Mouse (Mus musculus) CH12.LX (cell line): ENCODE measurements around the gene Cep41. TPM values are rescaled to one million over a fixed set of nuclear protein-coding genes. Genes with fewer than 3 reads are reported as not detected.

Experiments
- DNase-seq: peaks from one replicate; pipeline ENCODE4 v3.0.0-alpha.2; 2013; ENCODE audit errors: extremely low read depth
- H3K27ac ChIP-seq: 2 replicates; pipeline ENCODE4 v1.5.1; 2012; ENCODE audit warnings: low read depth, mild to moderate bottlenecking, control low read depth, moderate library complexity; ENCODE audit not compliant: insufficient read depth
- H3K27me3 ChIP-seq: replicated peaks from 2 replicates; pipeline ENCODE3; 2012; ENCODE audit warnings: inconsistent platforms
- H3K36me3 ChIP-seq, 2 experiments: replicated peaks in 1 of 2; 2 replicates each; pipeline versions ENCODE3 to v1.6.1; 2012; ENCODE audit warnings: inconsistent platforms in 1 of 2, low read length in 1 of 2, mild to moderate bottlenecking in 1 of 2, mixed read lengths in 1 of 2, moderate library complexity in 1 of 2; ENCODE audit not compliant: control insufficient read depth in 1 of 2, insufficient read depth in 1 of 2
- H3K4me1 ChIP-seq, 2 experiments: 2 replicates each; pipeline ENCODE4 v1.6.1; 2012; ENCODE audit warnings: inconsistent platforms in 1 of 2, moderate library complexity in 1 of 2; ENCODE audit not compliant: insufficient read depth in 2 of 2, control insufficient read depth in 1 of 2
- H3K4me2 ChIP-seq: 2 replicates; pipeline ENCODE4 v1.6.1; 2012; ENCODE audit warnings: low read depth, mild to moderate bottlenecking, control low read depth; ENCODE audit not compliant: poor library complexity, insufficient read depth, severe bottlenecking
- H3K4me3 ChIP-seq, 3 experiments: fragments of 150-350 bp in 1 of 3; sonication (generic) in 1 of 3; replicated peaks in 1 of 3; 2 replicates each; pipeline versions ENCODE3 to v1.5.1; 2011 to 2012; ENCODE audit warnings: low read depth in 2 of 3, low read length in 2 of 3, mild to moderate bottlenecking in 2 of 3, moderate library complexity in 2 of 3, control low read depth in 1 of 3, improper control_type of control experiment in 1 of 3, inconsistent platforms in 1 of 3, mixed read lengths in 1 of 3; ENCODE audit not compliant: poor library complexity in 1 of 3
- H3K79me2 ChIP-seq: replicated peaks from 2 replicates; pipeline ENCODE4 v1.6.1; 2012; ENCODE audit warnings: mild to moderate bottlenecking, moderate library complexity; ENCODE audit not compliant: control insufficient read depth, poor library complexity, insufficient read depth, severe bottlenecking; ENCODE audit errors: extremely low read depth
- H3K9ac ChIP-seq: 2 replicates; pipeline ENCODE4 v1.6.1; 2012; ENCODE audit warnings: low read depth, mild to moderate bottlenecking, control low read depth, moderate library complexity; ENCODE audit not compliant: insufficient read depth
- H3K9me3 ChIP-seq: replicated peaks from 2 replicates; pipeline ENCODE3; 2012; ENCODE audit warnings: low read length, inconsistent platforms, mixed read lengths
- USF2 ChIP-seq: conservative IDR thresholded peaks from 2 replicates; pipeline ENCODE4 v1.6.1; 2011; ENCODE audit warnings: low read depth, low read length, improper control_type of control experiment
- dilution Hi-C: fragments of 300-500 bp; cut with MboI; formaldehyde crosslinking; loops from 2 replicates; pipeline ENCODE4 v1.14.3; 2020; ENCODE audit warnings: low sequenced_read_pairs; ENCODE audit not compliant: extremely low pct_unique_long_range_greater_than_20kb, extremely low pct_ligation_motif_present
- in situ Hi-C: fragments of 300-500 bp; cut with MboI; formaldehyde crosslinking; loops from 3 replicates; pipeline ENCODE4 v1.14.3; 2019; ENCODE audit warnings: low sequenced_read_pairs, low pct_ligation_motif_present, low pct_unique_long_range_greater_than_20kb, mixed read lengths
- polyA plus RNA-seq: library from polyadenylated mRNA; unstranded; fragments of >175 nt; gene quantifications from 2 replicates; pipeline ENCODE4 v1.2.1, GENCODE M21; 2012; ENCODE audit warnings: low read depth; ENCODE audit not compliant: insufficient read length
- total RNA-seq, 2 experiments: library from RNA; depleted of rRNA; stranded (reverse); fragments of 300-350 nt in 1 of 2; fragments of >200 nt in 1 of 2; gene quantifications; 2 replicates each; pipeline ENCODE4 v1.2.3; 2012 to 2014

Cep41 gene
- total and polyA plus RNA-seq, 3 experiments: 4.2 to 11.4 (median 8.7) TPM

- DNase-seq: no peak
- in situ Hi-C loops (no loop called here), dilution Hi-C loops (no loop called here)
- Histone ChIP-seq H3K9ac (no peak overlapping the region), H3K27ac (no peak overlapping the region), H3K9me3 (no peaks in the 10 kb centered on the region), H3K4me2 (no peak overlapping the region), H3K4me1 (no peaks in the 10 kb centered on the region), H3K4me3 (no peak overlapping the region), H3K79me2 (no peaks in the 10 kb centered on the region), H3K36me3 (no peaks in the 10 kb centered on the region), H3K27me3 (no peaks in the 10 kb centered on the region)
- no peak for TF ChIP-seq USF2
These were observed 89.1 kb downstream of the Cep41 start for GRCm38 (mm10) chr6:30604342-30604867.

Other genes with a start within 250 kb of the Cep41 start
- 25.1 and 27.1 TPM in 2 replicates for gene Tmem209, start 184.0 kb downstream of the Cep41 start, total RNA-seq (2012; rRNA removed)
- 46.5 and 53.3 TPM in 2 replicates for gene Tmem209, start 184.0 kb downstream of the Cep41 start, total RNA-seq (2014; rRNA removed)
- 53.2 and 59.2 TPM in 2 replicates for gene Tmem209, start 184.0 kb downstream of the Cep41 start, polyA plus RNA-seq
- gene Ssmem1, start 183.9 kb downstream of the Cep41 start, total RNA-seq (2012; rRNA removed): 0.17 and 0.34 TPM in 2 replicates
- 0.23 and 0.34 TPM in 2 replicates for gene Ssmem1, start 183.9 kb downstream of the Cep41 start, total RNA-seq (2014; rRNA removed)
- gene Ssmem1, start 183.9 kb downstream of the Cep41 start, polyA plus RNA-seq: not detected in 2 replicates
- not detected in 2 replicates for gene Cpa2, start 152.2 kb downstream of the Cep41 start, total RNA-seq (2012; rRNA removed)
- gene Cpa2, start 152.2 kb downstream of the Cep41 start, total RNA-seq (2014; rRNA removed): not detected in 2 replicates
- not detected in 2 replicates for gene Cpa2, start 152.2 kb downstream of the Cep41 start, polyA plus RNA-seq
- not detected in 2 replicates for gene Cpa4, start 125.4 kb downstream of the Cep41 start, total RNA-seq (2012; rRNA removed)
- gene Cpa4, start 125.4 kb downstream of the Cep41 start, total RNA-seq (2014; rRNA removed): not detected in 2 replicates
- not detected in 2 replicates for gene Cpa4, start 125.4 kb downstream of the Cep41 start, polyA plus RNA-seq
- not detected in 2 replicates for gene Cpa5, start 82.7 kb downstream of the Cep41 start, total RNA-seq (2012; rRNA removed)
- not detected in 2 replicates for gene Cpa5, start 82.7 kb downstream of the Cep41 start, total RNA-seq (2014; rRNA removed)
- gene Cpa5, start 82.7 kb downstream of the Cep41 start, polyA plus RNA-seq: not detected in 2 replicates
- not detected in 2 replicates for gene Cpa1, start 54.5 kb downstream of the Cep41 start, total RNA-seq (2012; rRNA removed)
- gene Cpa1, start 54.5 kb downstream of the Cep41 start, total RNA-seq (2014; rRNA removed): not detected in 2 replicates
- gene Cpa1, start 54.5 kb downstream of the Cep41 start, polyA plus RNA-seq: not detected in 2 replicates
- gene Mest, start 29.8 kb upstream of the Cep41 start, total RNA-seq (2012; rRNA removed): 0.08 and 0.13 TPM in 2 replicates
- not detected in 2 replicates for gene Mest, start 29.8 kb upstream of the Cep41 start, total RNA-seq (2014; rRNA removed)
- 0.42 TPM in 1 of 2 replicates, not detected in the other for gene Mest, start 29.8 kb upstream of the Cep41 start, polyA plus RNA-seq
- 22.8 and 28.9 TPM in 2 replicates for gene Copg2, start 203.0 kb upstream of the Cep41 start, total RNA-seq (2012; rRNA removed)
- gene Copg2, start 203.0 kb upstream of the Cep41 start, total RNA-seq (2014; rRNA removed): 42.8 and 43.7 TPM in 2 replicates
- gene Copg2, start 203.0 kb upstream of the Cep41 start, polyA plus RNA-seq: 23.3 and 24.8 TPM in 2 replicates
- not detected in 2 replicates for gene Tsga13, start 221.8 kb upstream of the Cep41 start, total RNA-seq (2012; rRNA removed)
- gene Tsga13, start 221.8 kb upstream of the Cep41 start, total RNA-seq (2014; rRNA removed): not detected in 2 replicates
- not detected in 2 replicates for gene Tsga13, start 221.8 kb upstream of the Cep41 start, polyA plus RNA-seq